Mouse (Mus musculus): ENCODE results near the gene Tgfb3. TPM values are rescaled to one million over a fixed set of nuclear protein-coding genes. Genes with fewer than 3 reads are reported as not detected.

The Tgfb3 gene
- total and polyA plus RNA-seq, 2 experiments = 0.46 to 0.84 TPM

GRCm38 (mm10) chr12:86039078-86039477 is 39.8 kb downstream of the Tgfb3 start:
- no peak for DNase-seq (ENCODE audit: extremely low read depth, low read depth, low spot score)
- no peaks in the 10 kb centered on the region for H3K36me3 ChIP-seq (ENCODE audit: control insufficient read depth, insufficient read depth, low read length)
- no peaks in the 10 kb centered on the region for H3K4me1 ChIP-seq (ENCODE audit: control insufficient read depth, insufficient read depth, low read length)
- H3K79me2 ChIP-seq (ENCODE audit: control insufficient read depth, insufficient read depth, low read length) = no peaks in the 10 kb centered on the region
- no peaks in the 10 kb centered on the region for H3K27me3 ChIP-seq (ENCODE audit: control insufficient read depth, insufficient read depth, low read length)
- no peak overlapping the region for H3K4me3 ChIP-seq (ENCODE audit: insufficient read depth, low read depth, low read length)
- no peak overlapping the region for H3K9ac ChIP-seq (ENCODE audit: low read depth, low read length)
- WGBS = 94% methylated on average over 5 of the region's 5 CpGs
- no peak for TF ChIP-seq CTCF (IDR thresholded peaks at IDR 0.05; ENCODE audit: low read depth, low read length)
- TF ChIP-seq POLR2A (IDR thresholded peaks at IDR 0.05; ENCODE audit: extremely low read depth, insufficient read depth, low read length) = no peak
- no peak overlapping the region for H3K27ac ChIP-seq (replicated peaks; ENCODE audit: insufficient read depth, low read depth, low read length)

- Histone ChIP-seq H3K4me1 (ENCODE audit: control insufficient read depth, insufficient read depth, low read length) (no peaks in the 10 kb centered on the region), H3K36me3 (ENCODE audit: control insufficient read depth, insufficient read depth, low read length) (no peaks in the 10 kb centered on the region), H3K79me2 (ENCODE audit: control insufficient read depth, insufficient read depth, low read length) (no peaks in the 10 kb centered on the region), H3K27me3 (ENCODE audit: control insufficient read depth, insufficient read depth, low read length) (no peaks in the 10 kb centered on the region), H3K27ac (replicated peaks; ENCODE audit: insufficient read depth, low read depth, low read length) (no peak overlapping the region), H3K4me3 (ENCODE audit: insufficient read depth, low read depth, low read length) (no peak overlapping the region), H3K9ac (ENCODE audit: low read depth, low read length) (no peak overlapping the region)
- no peak for DNase-seq (ENCODE audit: extremely low read depth, low read depth, low spot score)
- WGBS = 75% methylated on average over 12 of the region's 12 CpGs
- TF ChIP-seq CTCF (IDR thresholded peaks at IDR 0.05; ENCODE audit: low read depth, low read length) (no peak), POLR2A (IDR thresholded peaks at IDR 0.05; ENCODE audit: extremely low read depth, insufficient read depth, low read length) (no peak)
These were observed 41.5 kb downstream of the Tgfb3 start for GRCm38 (mm10) chr12:86037235-86037921.

GRCm38 (mm10) chr12:86036368-86037166 is 42.3 kb downstream of the Tgfb3 start:
- Histone ChIP-seq H3K4me1 (ENCODE audit: control insufficient read depth, insufficient read depth, low read length) (no peaks in the 10 kb centered on the region), H3K27ac (replicated peaks; ENCODE audit: insufficient read depth, low read depth, low read length) (no peak overlapping the region), H3K9ac (ENCODE audit: low read depth, low read length) (no peak overlapping the region), H3K79me2 (ENCODE audit: control insufficient read depth, insufficient read depth, low read length) (no peaks in the 10 kb centered on the region), H3K27me3 (ENCODE audit: control insufficient read depth, insufficient read depth, low read length) (no peaks in the 10 kb centered on the region), H3K36me3 (ENCODE audit: control insufficient read depth, insufficient read depth, low read length) (no peaks in the 10 kb centered on the region), H3K4me3 (ENCODE audit: insufficient read depth, low read depth, low read length) (no peak overlapping the region)
- 85% methylated on average over 9 of the region's 9 CpGs for WGBS
- TF ChIP-seq CTCF (IDR thresholded peaks at IDR 0.05; ENCODE audit: low read depth, low read length) (no peak), POLR2A (IDR thresholded peaks at IDR 0.05; ENCODE audit: extremely low read depth, insufficient read depth, low read length) (no peak)
- DNase-seq (ENCODE audit: extremely low read depth, low read depth, low spot score) = no peak

- H3K27me3 ChIP-seq (ENCODE audit: control insufficient read depth, insufficient read depth, low read length) = no peaks in the 10 kb centered on the region
- H3K9ac ChIP-seq (ENCODE audit: low read depth, low read length) = no peak overlapping the region
- H3K4me3 ChIP-seq (ENCODE audit: insufficient read depth, low read depth, low read length) = no peak overlapping the region
- TF ChIP-seq CTCF (IDR thresholded peaks at IDR 0.05; ENCODE audit: low read depth, low read length) (no peak), POLR2A (IDR thresholded peaks at IDR 0.05; ENCODE audit: extremely low read depth, insufficient read depth, low read length) (no peak)
- DNase-seq (ENCODE audit: extremely low read depth, low read depth, low spot score) = no peak
- no peaks in the 10 kb centered on the region for H3K79me2 ChIP-seq (ENCODE audit: control insufficient read depth, insufficient read depth, low read length)
- H3K4me1 ChIP-seq (ENCODE audit: control insufficient read depth, insufficient read depth, low read length) = no peaks in the 10 kb centered on the region
- no peak overlapping the region for H3K27ac ChIP-seq (replicated peaks; ENCODE audit: insufficient read depth, low read depth, low read length)
- no peaks in the 10 kb centered on the region for H3K36me3 ChIP-seq (ENCODE audit: control insufficient read depth, insufficient read depth, low read length)
These were observed 43.3 kb downstream of the Tgfb3 start for GRCm38 (mm10) chr12:86035586-86035985.

GRCm38 (mm10) chr12:86030932-86031331 is 47.9 kb downstream of the Tgfb3 start:
- no peak for TF ChIP-seq CTCF (IDR thresholded peaks at IDR 0.05; ENCODE audit: low read depth, low read length)
- TF ChIP-seq POLR2A (IDR thresholded peaks at IDR 0.05; ENCODE audit: extremely low read depth, insufficient read depth, low read length) = no peak
- Histone ChIP-seq H3K79me2 (ENCODE audit: control insufficient read depth, insufficient read depth, low read length) (no peaks in the 10 kb centered on the region), H3K9ac (ENCODE audit: low read depth, low read length) (no peak overlapping the region), H3K4me1 (ENCODE audit: control insufficient read depth, insufficient read depth, low read length) (no peaks in the 10 kb centered on the region), H3K27me3 (ENCODE audit: control insufficient read depth, insufficient read depth, low read length) (no peaks in the 10 kb centered on the region), H3K4me3 (ENCODE audit: insufficient read depth, low read depth, low read length) (no peak overlapping the region), H3K27ac (replicated peaks; ENCODE audit: insufficient read depth, low read depth, low read length) (no peak overlapping the region), H3K36me3 (ENCODE audit: control insufficient read depth, insufficient read depth, low read length) (no peaks in the 10 kb centered on the region)
- 94% methylated on average over 5 of the region's 5 CpGs for WGBS
- DNase-seq (ENCODE audit: extremely low read depth, low read depth, low spot score) = no peak

- DNase-seq (ENCODE audit: extremely low read depth, low read depth, low spot score) = no peak
- 90% methylated on average over 1 of the region's 1 CpGs for WGBS
- Histone ChIP-seq H3K4me1 (ENCODE audit: control insufficient read depth, insufficient read depth, low read length) (no peaks in the 10 kb centered on the region), H3K9ac (ENCODE audit: low read depth, low read length) (no peak overlapping the region), H3K27ac (replicated peaks; ENCODE audit: insufficient read depth, low read depth, low read length) (no peak overlapping the region), H3K36me3 (ENCODE audit: control insufficient read depth, insufficient read depth, low read length) (no peaks in the 10 kb centered on the region), H3K4me3 (ENCODE audit: insufficient read depth, low read depth, low read length) (no peak overlapping the region), H3K27me3 (ENCODE audit: control insufficient read depth, insufficient read depth, low read length) (no peaks in the 10 kb centered on the region), H3K79me2 (ENCODE audit: control insufficient read depth, insufficient read depth, low read length) (no peaks in the 10 kb centered on the region)
- TF ChIP-seq CTCF (IDR thresholded peaks at IDR 0.05; ENCODE audit: low read depth, low read length) (no peak), POLR2A (IDR thresholded peaks at IDR 0.05; ENCODE audit: extremely low read depth, insufficient read depth, low read length) (no peak)
These were observed 51.1 kb downstream of the Tgfb3 start for GRCm38 (mm10) chr12:86027747-86028146.
